Mouse (Mus musculus) spleen, postnatal 10 days (tissue): ENCODE data around the gene Sgsm2.
A peak's percentile ranks its signal among the peaks of the same experiment; 100 is the strongest.

Experiments
- DNase-seq, 2 experiments: peaks; one replicate each; pipeline ENCODE4 v3.0.0; 2021 to 2022; ENCODE audit warnings: low spot score in 2 of 2

Gene Sgsm2

GRCm38 (mm10) chr11:74883098-74883497, 13.8 kb downstream of the Sgsm2 start:
- no peak for DNase-seq

GRCm38 (mm10) chr11:74881979-74882378, 14.9 kb downstream of the Sgsm2 start:
- DNase-seq, result no peak

- no peak for DNase-seq
Observed at GRCm38 (mm10) chr11:74880999-74881398, 15.9 kb downstream of the Sgsm2 start.

GRCm38 (mm10) chr11:74876801-74877200, 20.1 kb downstream of the Sgsm2 start:
- DNase-seq, result no peak

GRCm38 (mm10) chr11:74874630-74875029, 22.2 kb downstream of the Sgsm2 start:
- no peak for DNase-seq

GRCm38 (mm10) chr11:74870991-74871622, 25.8 kb downstream of the Sgsm2 start:
- DNase-seq, result no peak

GRCm38 (mm10) chr11:74870544-74870943, 26.3 kb downstream of the Sgsm2 start:
- no peak for DNase-seq

- DNase-seq, result no peak
Observed at GRCm38 (mm10) chr11:74869603-74870002, 27.3 kb downstream of the Sgsm2 start.

GRCm38 (mm10) chr11:74868046-74868760, 28.7 kb downstream of the Sgsm2 start:
- no peak for DNase-seq

- DNase-seq, result no peak
Observed at GRCm38 (mm10) chr11:74867181-74867580, 29.7 kb downstream of the Sgsm2 start.

GRCm38 (mm10) chr11:74866640-74867039, 30.2 kb downstream of the Sgsm2 start:
- no peak for DNase-seq

GRCm38 (mm10) chr11:74865252-74865651, 31.6 kb downstream of the Sgsm2 start:
- DNase-seq, result no peak

- DNase-seq, result no peak
Observed at GRCm38 (mm10) chr11:74864421-74864820, 32.4 kb downstream of the Sgsm2 start.

- no peak for DNase-seq
Observed at GRCm38 (mm10) chr11:74863471-74863870, 33.4 kb downstream of the Sgsm2 start.

- DNase-seq, result no peak
Observed at GRCm38 (mm10) chr11:74862129-74862528, 34.7 kb downstream of the Sgsm2 start.

- no peak for DNase-seq
Observed at GRCm38 (mm10) chr11:74857756-74858155, 39.1 kb downstream of the Sgsm2 start.

GRCm38 (mm10) chr11:74850998-74851661, 45.7 kb downstream of the Sgsm2 start:
- DNase-seq, result no peak

GRCm38 (mm10) chr11:74847919-74848521, 48.8 kb downstream of the Sgsm2 start:
- DNase-seq, result peak; percentile 82 to 86

GRCm38 (mm10) chr11:74845784-74846183, 51.1 kb downstream of the Sgsm2 start:
- DNase-seq, result no peak

GRCm38 (mm10) chr11:74843761-74844160, 53.1 kb downstream of the Sgsm2 start:
- DNase-seq, result no peak

GRCm38 (mm10) chr11:74843435-74843714, 53.5 kb downstream of the Sgsm2 start:
- no peak for DNase-seq

GRCm38 (mm10) chr11:74842656-74843434, 54.0 kb downstream of the Sgsm2 start:
- DNase-seq, result no peak
